Mouse (Mus musculus) 3134 (cell line): ENCODE data around the gene Olfr937.

Source experiments
- DNase-seq: peaks from one replicate; pipeline ENCODE4 v3.0.0-alpha.2; 2011; ENCODE audit warnings: low spot score; ENCODE audit not compliant: insufficient read length; ENCODE audit errors: extremely low read depth

The Olfr937 gene

GRCm38 (mm10) chr9:39064851-39065250, at the start of gene Olfr937:
Gene Olfr937 (minus strand): TSS chr9:39064951.
- no peak for DNase-seq

DNA sequence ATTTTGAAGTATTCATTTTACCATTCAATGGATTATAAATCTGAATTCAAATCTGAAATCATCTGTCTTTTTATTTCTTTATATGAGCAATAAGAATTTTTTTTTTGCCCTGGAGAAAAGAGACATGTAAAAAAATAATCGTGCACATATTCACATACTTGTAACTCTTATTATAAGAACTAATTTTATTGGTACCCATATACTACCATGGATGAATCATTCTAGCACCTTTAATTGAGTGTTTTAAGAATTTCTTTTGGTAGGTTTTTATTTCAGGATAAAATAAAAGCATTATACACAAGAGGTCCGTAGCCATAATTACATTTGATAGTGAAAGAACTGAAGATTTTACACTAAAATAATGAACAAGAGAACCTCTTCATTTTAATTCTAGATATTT, 14.0 kb upstream of the Olfr937 start, which contains the start of gene Olfr938:
TSS of gene Olfr938 (minus strand) at position 101 of the 400 bp plus-strand sequence.
- no peak for DNase-seq

GRCm38 (mm10) chr9:39023277-39023676, 41.5 kb downstream of the Olfr937 start, which contains the start of gene Olfr146:
Gene Olfr146 (minus strand): TSS chr9:39023377.
- no peak for DNase-seq
